8 mouse cellular contexts compared by ENCODE assay signal in genomic region chr13:4608961-4609409, GRCm38 (mm10). TPM values are rescaled to one million over a fixed set of nuclear protein-coding genes. Genes with fewer than 3 reads are reported as not detected.
DNase-seq lines count a peak whose midpoint lies in the region; ATAC-seq lines count a peak whose summit lies in the region.

TSS of gene Akr1e1 (minus strand) at chr13:4609174.

- ATAC-seq in hindbrain, embryonic 14.5 days (ENCODE audit: low FRiP score), result peak; percentile 100

- no peaks in the 10 kb centered on the region for H3K36me3 ChIP-seq in hindbrain, embryonic 14.5 days (replicated peaks; ENCODE audit: control insufficient read depth, insufficient read depth)

- peak within 1 kb of the TSS; percentile 71 for H3K4me2 ChIP-seq in hindbrain, embryonic 14.5 days (replicated peaks)

- H3K27me3 ChIP-seq in hindbrain, embryonic 14.5 days (ENCODE audit: control insufficient read depth, insufficient read depth, low read length), result no peaks in the 10 kb centered on the region

- H3K9me3 ChIP-seq in hindbrain, embryonic 14.5 days (ENCODE audit: control insufficient read depth, low read length), result no peaks in the 10 kb centered on the region

- peaks cover 3% of the 10 kb centered on the region; the same call in 1 of the 2 replicates for H3K4me1 ChIP-seq in hindbrain, embryonic 14.5 days (replicated peaks; ENCODE audit: control insufficient read depth, insufficient read depth, low read length)

- peak within 1 kb of the TSS; percentile 50 for H3K4me3 ChIP-seq in hindbrain, embryonic 14.5 days (replicated peaks; ENCODE audit: low read length)

- WGBS in hindbrain, embryonic 14.5 days, result 6% methylated on average over 10 of the region's 10 CpGs

- H3K9ac ChIP-seq in hindbrain, embryonic 14.5 days, result peak within 1 kb of the TSS; percentile 63

- DNase-seq in R1 (ENCODE audit: low read depth, low spot score), result peak; percentile 98
- peak; percentile 90 for DNase-seq in cerebellum, postnatal 25 days
- DNase-seq in frontal cortex, postnatal 25 days (ENCODE audit: low spot score in 2 of 2), result peak; percentile 76 to 85
- DNase-seq in hindbrain, embryonic 14.5 days (ENCODE audit: low spot score), result peak; percentile 94
- peak; percentile 89 for DNase-seq in layer of hippocampus, postnatal 36 days
- peak; percentile 96 for DNase-seq in lung, postnatal 36 days
- DNase-seq in retina, postnatal 1 day, result peak; percentile 98
- DNase-seq in urinary bladder, adult 18-20 months (ENCODE audit: low spot score in 2 of 2), result peak; percentile 74 to 88

- peak within 1 kb of the TSS; percentile 83 for H3K27ac ChIP-seq in hindbrain, embryonic 14.5 days

RNA-seq across cellular contexts. Expression of gene Akr1e1, which starts in this region (rescaled TPM):
- polyA plus RNA-seq in hindbrain, embryonic 14.5 days (2014; fragmentation: Nextera tagmentation; extraction: Ambion mirVana), result 37.8 and 38.2 TPM in 2 replicates
- 10 to 100 TPM; 21.8 to 24.1 TPM for total RNA-seq in layer of hippocampus, postnatal 36 days (2021)

Comparison
In these comparisons a context has a peak if more than half of its experiments do, and no peak if none do; other contexts are left out.
1. Peak in every context shown above with its lines: DNase-seq, ATAC-seq, H3K4me3 ChIP-seq and H3K27ac ChIP-seq.